Mouse (Mus musculus) heart, embryonic 14.5 days (tissue): ENCODE measurements around the gene Atp2b4. TPM values are rescaled to one million over a fixed set of nuclear protein-coding genes. Genes with fewer than 3 reads are reported as not detected.

Experiments used
- ATAC-seq: fragments of 200-750 bp; cut with Nextera tagmentation; 2 replicates; pipeline ENCODE4 v1.8.0; 2017; ENCODE audit warnings: low read depth, moderate TSS enrichment; ENCODE audit not compliant: insufficient number of reproducible peaks, insufficient read depth, low FRiP score
- H3K27ac ChIP-seq, 2 experiments: fragments of 200-500 bp in 1 of 2; fragments of 300-500 bp in 1 of 2; sonication (generic) in 1 of 2; replicated peaks in 1 of 2; 2 replicates each; pipeline ENCODE4 v1.5.1; 2012 to 2014; ENCODE audit warnings: low read depth in 2 of 2, low read length in 2 of 2, control low read depth in 1 of 2, mild to moderate bottlenecking in 1 of 2, mixed read lengths in 1 of 2; ENCODE audit not compliant: control insufficient read depth in 1 of 2, insufficient read depth in 1 of 2
- H3K27me3 ChIP-seq: fragments of 300-500 bp; sonication (generic); 2 replicates; pipeline ENCODE4 v1.6.1; 2014; ENCODE audit warnings: mild to moderate bottlenecking, low read length, control low read depth; ENCODE audit not compliant: control insufficient read depth, insufficient read depth
- H3K36me3 ChIP-seq: fragments of 300-500 bp; sonication (generic); 2 replicates; pipeline ENCODE4 v1.6.1; 2014; ENCODE audit warnings: mild to moderate bottlenecking, control low read depth, low read length, mixed read lengths; ENCODE audit not compliant: control insufficient read depth, insufficient read depth
- H3K4me1 ChIP-seq, 2 experiments: fragments of 200-500 bp in 1 of 2; fragments of 300-500 bp in 1 of 2; sonication (generic) in 1 of 2; 2 replicates each; pipeline ENCODE4 v1.6.1; 2012 to 2014; ENCODE audit warnings: low read length in 2 of 2, control low read depth in 1 of 2, mixed read lengths in 1 of 2; ENCODE audit not compliant: control insufficient read depth in 2 of 2, insufficient read depth in 2 of 2
- H3K4me2 ChIP-seq: fragments of 300-500 bp; sonication (generic); 2 replicates; pipeline ENCODE4 v1.6.1; 2014; ENCODE audit warnings: mild to moderate bottlenecking, low read length
- H3K4me3 ChIP-seq, 2 experiments: fragments of 200-500 bp in 1 of 2; fragments of 300-500 bp in 1 of 2; sonication (generic) in 1 of 2; 2 replicates each; pipeline ENCODE4 v1.5.1; 2012 to 2014; ENCODE audit warnings: low read length in 2 of 2, mild to moderate bottlenecking in 2 of 2, control low read depth in 1 of 2, low read depth in 1 of 2, moderate library complexity in 1 of 2; ENCODE audit not compliant: control insufficient read depth in 1 of 2, insufficient read depth in 1 of 2
- H3K9ac ChIP-seq: fragments of 300-500 bp; sonication (generic); 2 replicates; pipeline ENCODE4 v1.6.1; 2014; ENCODE audit warnings: mild to moderate bottlenecking, low read length
- H3K9me3 ChIP-seq: fragments of 300-500 bp; sonication (generic); 2 replicates; pipeline ENCODE4 v1.6.1; 2016; ENCODE audit warnings: low read length, control low read depth; ENCODE audit not compliant: control insufficient read depth
- whole genome bisulfite sequencing: fragments of 180-500 bp; shearing (Covaris S2); extraction: QIAGEN DNeasy Blood & Tissue Kit; methylation state at CpG from one replicate; pipeline ENCODE4 v1.1.7; 2014; 5-methylcytosine and 5-hydroxymethylcytosine counted together
- polyA plus RNA-seq: library from polyadenylated mRNA; unstranded; fragments of >200 nt; fragmentation: Nextera tagmentation; extraction: Ambion mirVana; gene quantifications from 2 replicates; pipeline ENCODE4 v1.2.1, GENCODE M21; 2014

Atp2b4 gene
- polyA plus RNA-seq, 1 experiment from 2014 or later, result 21.3 TPM

DNA sequence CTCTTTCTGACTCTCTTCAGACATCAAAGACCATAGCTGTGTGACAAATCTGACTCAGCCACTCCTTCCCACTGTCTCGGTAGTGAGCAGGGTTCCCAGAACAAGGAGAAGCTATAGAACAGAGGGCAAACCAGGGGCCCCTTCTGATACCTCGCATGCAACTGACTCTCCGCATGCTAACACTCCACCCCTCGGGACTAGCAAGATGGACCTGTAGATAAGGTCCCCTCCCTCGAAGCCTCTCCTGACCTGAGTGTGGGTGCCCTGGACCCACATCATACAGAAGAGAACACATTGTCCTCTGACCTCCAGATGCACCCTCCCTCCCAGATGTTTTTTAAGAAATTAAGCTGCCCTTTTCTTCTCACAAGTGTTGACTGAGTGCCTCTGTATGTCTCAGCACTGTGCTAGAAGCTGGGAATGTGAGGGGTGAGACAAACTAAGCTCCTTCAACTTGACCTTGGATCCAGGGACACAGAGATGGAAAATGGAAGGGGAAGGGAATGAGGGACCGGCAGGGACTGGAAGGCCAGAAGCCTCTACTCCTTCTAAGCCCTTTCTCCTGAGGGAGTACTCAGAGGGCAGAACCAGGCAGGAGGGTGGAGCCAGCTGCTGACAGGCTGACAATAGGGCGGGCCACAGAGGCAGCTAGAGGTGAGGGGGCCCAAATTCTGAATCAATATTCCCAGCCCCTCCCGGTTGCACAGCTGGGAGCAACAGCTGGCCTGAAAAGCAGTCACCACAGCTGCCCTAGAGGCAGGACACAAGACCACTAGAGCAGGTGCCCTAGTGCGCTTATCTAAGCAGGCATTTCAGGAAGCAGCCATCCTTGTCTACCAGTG is 2.6 kb downstream of the Atp2b4 start:
- Histone ChIP-seq H3K36me3 (peaks cover 7% of the 10 kb centered on the region; the same call in 1 of the 2 replicates), H3K9ac (peak overlapping the region; percentile 70), H3K27ac (peak overlapping the region in 1 of 2 experiments; percentile 65; a peak in 1 of 4 replicates), H3K9me3 (no peaks in the 10 kb centered on the region), H3K27me3 (no peaks in the 10 kb centered on the region), H3K4me1 (peaks cover 26 to 40% of the 10 kb centered on the region in 2 experiments), H3K4me2 (peak overlapping the region; percentile 77), H3K4me3 (peak overlapping the region; percentile 27 to 62)
- no peak for ATAC-seq
- 21% methylated on average over 9 of the region's 9 CpGs for WGBS

DNA sequence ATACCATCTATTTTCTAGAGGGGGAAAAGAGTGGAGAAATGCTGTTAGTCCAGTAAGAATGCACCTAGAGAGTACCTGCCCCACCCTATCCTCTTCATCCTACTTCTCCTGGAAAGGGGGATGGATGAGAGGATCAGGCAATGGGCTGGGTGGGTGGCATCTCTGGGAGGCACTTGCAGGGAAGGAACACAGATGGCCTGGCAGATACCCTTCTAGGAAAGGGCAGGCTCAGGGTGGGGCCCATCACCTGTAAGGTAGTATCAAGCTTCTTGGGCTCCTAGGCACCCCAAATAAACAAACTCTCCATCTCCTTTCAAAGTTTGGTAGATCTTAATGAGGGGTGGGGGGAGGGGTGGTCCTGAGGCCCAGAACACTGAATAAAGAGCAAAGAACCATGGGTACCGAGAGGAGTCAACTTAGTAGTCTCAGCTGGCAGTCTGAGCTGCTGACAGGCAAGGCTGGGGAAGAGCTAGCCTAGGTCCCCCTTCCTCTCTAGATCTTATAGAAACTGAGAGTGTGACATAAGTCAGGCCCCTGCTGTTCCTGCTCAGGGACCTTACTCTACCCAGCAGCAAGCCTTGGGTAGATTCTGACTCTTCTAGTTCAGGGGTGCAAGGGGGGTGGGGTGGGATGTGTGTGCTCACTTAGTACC is 3.4 kb downstream of the Atp2b4 start:
- Histone ChIP-seq H3K36me3 (peaks cover 7% of the 10 kb centered on the region; the same call in 1 of the 2 replicates), H3K27me3 (no peaks in the 10 kb centered on the region), H3K9me3 (no peaks in the 10 kb centered on the region), H3K9ac (peak overlapping the region; percentile 70; the same call in 1 of the 2 replicates), H3K4me2 (peak overlapping the region; percentile 77), H3K27ac (no peak overlapping the region), H3K4me1 (peaks cover 26 to 37% of the 10 kb centered on the region in 2 experiments), H3K4me3 (no peak overlapping the region)
- WGBS, result 31% methylated on average over 1 of the region's 1 CpGs
- ATAC-seq, result no peak

DNA sequence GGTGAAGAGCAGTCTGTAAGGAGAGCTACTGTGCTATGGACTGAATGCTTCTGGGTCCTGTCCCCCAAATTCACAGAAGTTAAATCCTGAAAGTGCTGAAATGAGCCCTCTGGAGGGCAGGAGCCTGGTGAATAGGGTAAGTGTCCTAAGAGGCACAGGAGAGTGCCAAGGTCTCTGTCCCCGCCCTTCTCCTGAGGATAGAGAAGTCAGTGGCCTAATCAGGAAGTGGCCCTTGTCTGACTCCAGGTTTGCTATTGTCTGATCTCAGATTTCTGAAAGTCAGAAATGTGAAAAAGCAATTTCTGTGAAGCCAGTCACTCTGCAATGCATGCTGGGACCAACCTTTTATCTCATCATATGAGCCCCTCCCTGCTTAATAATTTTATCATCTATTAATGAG is 7.2 kb downstream of the Atp2b4 start:
- no peak for ATAC-seq
- Histone ChIP-seq H3K9me3 (no peaks in the 10 kb centered on the region), H3K27me3 (no peaks in the 10 kb centered on the region), H3K9ac (no peak overlapping the region), H3K4me3 (no peak overlapping the region), H3K4me1 (peaks cover 16 to 20% of the 10 kb centered on the region in 2 experiments), H3K27ac (no peak overlapping the region), H3K4me2 (no peak overlapping the region), H3K36me3 (peaks cover 21% of the 10 kb centered on the region)
- WGBS, result 50% methylated on average over 1 of the region's 1 CpGs

DNA sequence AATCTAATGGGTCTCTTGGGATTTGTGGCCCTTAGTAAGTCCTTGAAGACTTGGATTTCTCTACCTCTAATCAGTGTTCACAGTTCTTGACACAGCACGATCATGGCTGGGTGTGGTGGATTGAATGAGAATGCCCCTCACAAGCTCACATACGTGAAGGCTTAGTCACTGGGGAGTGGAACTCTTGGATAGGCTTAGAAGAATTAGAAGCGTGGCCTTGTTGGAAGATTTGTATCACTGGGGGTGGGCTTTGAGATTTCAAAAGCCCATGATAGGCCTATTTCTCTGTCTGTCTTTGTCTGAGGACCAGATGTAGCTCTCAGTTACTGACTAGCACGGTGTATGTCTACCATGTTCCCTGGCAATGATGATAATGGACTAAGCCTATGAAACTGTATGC is 10.8 kb downstream of the Atp2b4 start:
- no peak for ATAC-seq
- Histone ChIP-seq H3K9me3 (no peaks in the 10 kb centered on the region), H3K4me2 (no peak overlapping the region), H3K9ac (no peak overlapping the region), H3K4me3 (no peak overlapping the region), H3K36me3 (peaks cover 21% of the 10 kb centered on the region), H3K4me1 (peaks cover 7 to 12% of the 10 kb centered on the region in 2 experiments; a peak in 3 of 4 replicates), H3K27ac (no peak overlapping the region), H3K27me3 (no peaks in the 10 kb centered on the region)
- WGBS, result 93% methylated on average over 4 of the region's 4 CpGs

DNA sequence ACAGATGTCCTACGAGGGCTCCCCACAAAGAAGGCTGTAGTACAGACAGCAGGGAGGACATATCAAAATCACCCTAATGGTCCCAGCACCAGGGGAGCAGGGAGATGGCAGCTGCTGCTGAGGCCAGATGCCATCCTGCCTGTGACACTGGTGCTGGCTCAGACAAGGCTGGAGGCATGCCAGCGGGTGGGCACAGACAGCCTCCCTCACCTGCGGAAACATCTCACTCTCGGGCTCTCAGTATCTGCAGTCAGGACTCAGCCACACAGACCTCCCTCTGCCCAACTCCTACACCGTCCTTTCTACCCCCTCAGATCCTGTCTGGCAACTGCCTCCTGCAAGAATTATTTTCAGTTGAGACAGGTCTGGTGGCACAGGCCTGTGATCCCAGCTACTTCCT is 12.0 kb downstream of the Atp2b4 start:
- Histone ChIP-seq H3K4me2 (no peak overlapping the region), H3K4me1 (peaks cover 7 to 12% of the 10 kb centered on the region in 2 experiments; a peak in 3 of 4 replicates), H3K36me3 (peaks cover 14% of the 10 kb centered on the region), H3K27me3 (no peaks in the 10 kb centered on the region), H3K27ac (no peak overlapping the region), H3K4me3 (no peak overlapping the region), H3K9me3 (no peaks in the 10 kb centered on the region), H3K9ac (no peak overlapping the region)
- 53% methylated on average over 5 of the region's 5 CpGs for WGBS
- ATAC-seq, result no peak

DNA sequence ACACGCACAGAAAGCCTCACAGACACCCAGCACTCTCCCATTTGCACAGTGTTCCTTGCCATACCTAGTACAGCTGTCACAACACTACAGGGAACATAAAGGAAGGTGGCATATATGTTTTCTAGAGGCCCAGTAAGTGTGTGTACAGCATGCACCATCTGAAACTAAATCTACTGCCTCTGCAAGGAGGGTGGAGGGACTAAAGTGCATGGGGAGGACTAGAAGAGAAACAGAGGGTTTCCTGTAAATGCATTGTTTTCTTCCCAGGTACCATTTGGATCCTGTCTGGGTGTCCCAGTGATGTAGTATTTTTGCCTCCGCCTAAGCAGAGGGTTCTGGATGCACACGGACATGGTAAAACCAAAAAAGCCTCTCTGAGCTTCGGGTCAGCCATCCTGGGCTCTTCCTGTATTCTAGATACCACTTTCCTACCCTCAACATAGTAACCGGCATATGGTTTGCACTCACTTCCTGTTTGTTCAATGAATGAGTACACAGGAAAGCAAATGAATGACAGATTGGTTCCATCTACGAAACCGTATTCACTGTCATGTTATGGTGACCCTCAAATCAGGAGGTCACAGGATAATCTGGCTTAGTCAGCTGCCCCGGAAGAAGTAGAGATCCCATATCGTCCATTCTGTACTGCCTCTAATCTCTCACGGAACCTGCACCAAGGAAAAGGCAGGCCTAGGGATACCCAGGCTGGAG is 13.2 kb downstream of the Atp2b4 start:
- Histone ChIP-seq H3K4me1 (peaks cover 5 to 12% of the 10 kb centered on the region in 2 experiments; a peak in 2 of 4 replicates), H3K36me3 (peaks cover 17% of the 10 kb centered on the region), H3K9me3 (no peaks in the 10 kb centered on the region), H3K27me3 (no peaks in the 10 kb centered on the region), H3K27ac (no peak overlapping the region), H3K4me2 (no peak overlapping the region), H3K9ac (no peak overlapping the region), H3K4me3 (no peak overlapping the region)
- WGBS, result 66% methylated on average over 10 of the region's 10 CpGs
- ATAC-seq, result no peak

DNA sequence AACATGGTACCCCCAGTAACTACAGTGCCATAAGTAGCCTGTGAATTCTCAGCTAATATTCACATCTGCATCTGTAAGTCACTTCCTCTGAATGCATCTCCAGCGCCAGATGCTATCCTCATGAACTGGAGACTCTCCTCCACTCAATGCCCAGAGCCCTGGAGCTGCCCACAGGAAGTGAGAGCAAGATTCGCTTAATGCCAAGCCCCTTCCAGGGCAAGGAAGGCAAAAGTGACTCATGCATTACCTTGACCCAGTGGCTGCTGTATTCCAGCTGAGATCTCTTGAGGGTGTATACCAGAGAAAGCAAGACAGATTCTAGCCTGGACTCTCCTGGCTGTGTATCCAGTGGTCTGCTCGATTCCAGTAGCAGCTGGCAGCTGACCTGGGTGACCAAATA is 16.2 kb downstream of the Atp2b4 start:
- no peaks in the 10 kb centered on the region for H3K27me3 ChIP-seq
- H3K36me3 ChIP-seq, result peaks cover 3% of the 10 kb centered on the region; the same call in 1 of the 2 replicates
- ATAC-seq, result no peak
- no peak overlapping the region for H3K27ac ChIP-seq
- no peak overlapping the region for H3K4me3 ChIP-seq
- no peak overlapping the region for H3K9ac ChIP-seq
- no peak overlapping the region for H3K4me2 ChIP-seq
- peaks cover 5 to 16% of the 10 kb centered on the region in 2 experiments; a peak in 2 of 4 replicates for H3K4me1 ChIP-seq
- H3K9me3 ChIP-seq, result no peaks in the 10 kb centered on the region
- WGBS, result 75% methylated on average over 3 of the region's 3 CpGs
